In the genomic region with DNA sequence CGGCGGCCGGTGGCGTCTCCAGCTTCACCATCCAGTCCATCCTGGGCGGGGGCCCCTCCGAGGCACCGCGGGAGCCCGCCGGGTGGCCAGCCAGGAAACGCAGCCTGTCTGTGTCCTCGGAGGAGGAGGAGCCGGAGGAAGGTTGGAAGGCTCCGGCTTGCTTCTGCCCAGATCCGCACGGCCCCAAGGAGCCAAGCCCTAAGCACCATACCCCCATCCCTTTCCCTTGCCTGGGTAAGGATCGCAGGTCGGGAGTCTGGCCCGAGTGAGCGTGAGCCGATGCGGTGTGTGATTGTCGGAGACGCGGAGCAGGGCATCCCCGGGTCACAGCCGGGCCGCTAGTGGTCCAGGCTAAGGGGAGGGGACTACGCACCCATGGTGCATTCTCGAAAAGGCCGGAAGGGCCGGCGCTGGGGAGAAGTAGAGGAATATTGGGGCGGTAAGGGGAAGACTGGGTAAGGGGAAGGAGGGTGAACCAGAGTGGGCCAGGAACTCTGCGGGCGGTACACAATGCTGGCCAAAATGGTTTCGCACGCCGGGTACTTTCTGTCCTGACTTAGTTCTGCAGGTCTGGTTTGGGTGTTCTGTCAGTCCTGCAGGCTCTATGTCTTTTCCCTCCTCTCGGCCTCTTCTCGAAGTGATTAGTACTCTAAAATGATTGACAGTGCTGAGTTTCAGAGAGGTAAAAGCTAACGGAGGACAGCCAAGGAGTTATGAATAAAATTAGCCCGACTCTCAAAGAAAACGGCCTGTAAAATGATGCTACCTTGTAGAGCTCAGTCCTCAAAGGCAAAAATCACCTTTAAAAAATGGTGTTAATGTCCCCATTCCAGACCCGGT, we compare ENCODE assay signal across 8 mouse cellular contexts. TPM values are rescaled to one million over a fixed set of nuclear protein-coding genes. Genes with fewer than 3 reads are reported as not detected.
DNase-seq lines count a peak whose midpoint lies in the region; ATAC-seq and TF ChIP-seq lines count a peak whose summit lies in the region.

No protein-coding gene starts in this region.

- H3K4me2 ChIP-seq in forebrain, embryonic 13.5 days: peak overlapping the region; percentile 50
- peak overlapping the region; percentile 52 for H3K4me2 ChIP-seq in limb, embryonic 14.5 days (replicated peaks; ENCODE audit: low read depth, low read length, severe bottlenecking)
- peak overlapping the region; percentile 42 for H3K4me2 ChIP-seq in stomach, embryonic 14.5 days (replicated peaks; ENCODE audit: low read depth, low read length)

- no peak for ATAC-seq in forebrain, embryonic 13.5 days
- ATAC-seq in limb, embryonic 14.5 days (ENCODE audit: low FRiP score, low read depth): no peak
- peak; percentile 46; the same call in 1 of the 2 replicates for ATAC-seq in stomach, embryonic 14.5 days (ENCODE audit: insufficient number of reproducible peaks, insufficient read depth, low FRiP score, low read depth)

- under 1% methylated on average over 45 of the region's 45 CpGs for WGBS in forebrain, embryonic 13.5 days
- WGBS in limb, embryonic 14.5 days: under 1% methylated on average over 45 of the region's 45 CpGs
- 1% methylated on average over 44 of the region's 45 CpGs for WGBS in stomach, embryonic 14.5 days

- H3K27ac ChIP-seq in forebrain, embryonic 13.5 days: no peak overlapping the region
- no peak overlapping the region for H3K27ac ChIP-seq in limb, embryonic 14.5 days (replicated peaks; ENCODE audit: low read depth, low read length)
- H3K27ac ChIP-seq in stomach, embryonic 14.5 days (ENCODE audit: low read length): no peak overlapping the region

- H3K9ac ChIP-seq in forebrain, embryonic 13.5 days: no peak overlapping the region
- H3K9ac ChIP-seq in limb, embryonic 14.5 days (ENCODE audit: low read depth, low read length, severe bottlenecking): no peak overlapping the region
- H3K9ac ChIP-seq in stomach, embryonic 14.5 days (replicated peaks; ENCODE audit: low read depth, low read length): no peak overlapping the region; the same call in 1 of the 2 replicates

- no peaks in the 10 kb centered on the region for H3K36me3 ChIP-seq in forebrain, embryonic 13.5 days (ENCODE audit: poor library complexity, severe bottlenecking)
- no peaks in the 10 kb centered on the region for H3K36me3 ChIP-seq in limb, embryonic 14.5 days (ENCODE audit: control insufficient read depth, insufficient read depth, low read length)
- H3K36me3 ChIP-seq in stomach, embryonic 14.5 days (ENCODE audit: control insufficient read depth, insufficient read depth, low read length): no peaks in the 10 kb centered on the region

- TF ChIP-seq POLR2A in limb, embryonic 14.5 days (IDR thresholded peaks at IDR 0.05; ENCODE audit: borderline replicate concordance, extremely low read depth, insufficient read depth, insufficient read length): no peak

- peaks cover 29% of the 10 kb centered on the region for H3K4me1 ChIP-seq in forebrain, embryonic 13.5 days
- H3K4me1 ChIP-seq in limb, embryonic 14.5 days (ENCODE audit: control insufficient read depth, insufficient read depth, low read length): peaks cover 12% of the 10 kb centered on the region; the same call in 1 of the 2 replicates
- no peaks in the 10 kb centered on the region for H3K4me1 ChIP-seq in stomach, embryonic 14.5 days (ENCODE audit: control insufficient read depth, insufficient read depth, low read length)

- peaks cover 100% of the 10 kb centered on the region for H3K27me3 ChIP-seq in forebrain, embryonic 13.5 days
- peaks cover 92% of the 10 kb centered on the region for H3K27me3 ChIP-seq in limb, embryonic 14.5 days (ENCODE audit: control insufficient read depth, insufficient read depth, low read length)
- peaks cover 75% of the 10 kb centered on the region for H3K27me3 ChIP-seq in stomach, embryonic 14.5 days (ENCODE audit: control insufficient read depth, insufficient read depth, low read length)

- no peaks in the 10 kb centered on the region for H3K9me3 ChIP-seq in forebrain, embryonic 13.5 days (replicated peaks)
- no peaks in the 10 kb centered on the region for H3K9me3 ChIP-seq in limb, embryonic 14.5 days (ENCODE audit: control insufficient read depth, low read length)
- no peaks in the 10 kb centered on the region for H3K9me3 ChIP-seq in stomach, embryonic 14.5 days (ENCODE audit: control insufficient read depth, low read depth, low read length)

- DNase-seq in cerebellum, postnatal 10 days: peak; percentile 49 to 54
- no peak for DNase-seq in cerebellum, postnatal 4 days (ENCODE audit: low spot score in 2 of 2)
- peak; percentile 47 to 55 for DNase-seq in B cell, adult 2 months
- no peak for DNase-seq in limb, embryonic 14.5 days (ENCODE audit: low spot score)
- DNase-seq in cerebellum, adult 9-10 months: no peak
- DNase-seq in frontal cortex, postnatal 10 days (ENCODE audit: low spot score in 2 of 2): no peak

- H3K4me3 ChIP-seq in forebrain, embryonic 13.5 days: peak overlapping the region; percentile 27
- H3K4me3 ChIP-seq in limb, embryonic 14.5 days (replicated peaks; ENCODE audit: low read length): peak overlapping the region; percentile 35
- H3K4me3 ChIP-seq in stomach, embryonic 14.5 days (ENCODE audit: low read depth, low read length): peak overlapping the region; percentile 27

RNA-seq across cellular contexts. Expression of gene Bub3, which starts 5.5 kb away (rescaled TPM):
- polyA plus RNA-seq in forebrain, embryonic 13.5 days (2015; fragmentation: Nextera tagmentation; extraction: Ambion mirVana): 240 and 247 TPM in 2 replicates
- 169 and 185 TPM in 2 replicates for polyA plus RNA-seq in limb, embryonic 14.5 days (2012; rRNA removed)
- polyA plus RNA-seq in limb, embryonic 14.5 days (2014; fragmentation: Nextera tagmentation; extraction: Ambion mirVana): 188 and 189 TPM in 2 replicates
- 210 and 232 TPM in 2 replicates for polyA plus RNA-seq in stomach, embryonic 14.5 days (2014; fragmentation: Nextera tagmentation; extraction: Ambion mirVana)

RNA-seq across cellular contexts. Expression of gene Hmx2, which starts 6.0 kb away (rescaled TPM):
- polyA plus RNA-seq in forebrain, embryonic 13.5 days (2015; fragmentation: Nextera tagmentation; extraction: Ambion mirVana): 0.44 and 0.99 TPM in 2 replicates
- polyA plus RNA-seq in limb, embryonic 14.5 days (2012; rRNA removed): 0.09 TPM in 1 of 2 replicates, not detected in the other
- polyA plus RNA-seq in limb, embryonic 14.5 days (2014; fragmentation: Nextera tagmentation; extraction: Ambion mirVana): not detected in 2 replicates
- 0.94 and 1.3 TPM in 2 replicates for polyA plus RNA-seq in stomach, embryonic 14.5 days (2014; fragmentation: Nextera tagmentation; extraction: Ambion mirVana)

RNA-seq across cellular contexts. Expression of gene Hmx3, which starts 11.9 kb away (rescaled TPM):
- polyA plus RNA-seq in forebrain, embryonic 13.5 days (2015; fragmentation: Nextera tagmentation; extraction: Ambion mirVana): 0.31 and 0.56 TPM in 2 replicates
- polyA plus RNA-seq in limb, embryonic 14.5 days (2012; rRNA removed): 0.04 TPM in 1 of 2 replicates, not detected in the other
- polyA plus RNA-seq in limb, embryonic 14.5 days (2014; fragmentation: Nextera tagmentation; extraction: Ambion mirVana): not detected in 2 replicates
- 0.72 and 1.1 TPM in 2 replicates for polyA plus RNA-seq in stomach, embryonic 14.5 days (2014; fragmentation: Nextera tagmentation; extraction: Ambion mirVana)

Comparison
In these comparisons a context has a peak if more than half of its experiments do, and no peak if none do; other contexts are left out.
1. DNase-seq: peak in cerebellum, postnatal 10 days (2 of 2) and B cell, adult 2 months (2 of 2); none in cerebellum, postnatal 4 days (0 of 2), limb, embryonic 14.5 days (single experiment), cerebellum, adult 9-10 months (single experiment) and frontal cortex, postnatal 10 days (0 of 2).
2. Peak in every context shown above with its lines, with median percentiles within 50 percentile points of each other: H3K4me2 ChIP-seq and H3K4me3 ChIP-seq.